Mouse (Mus musculus) ES-Bruce4 (cell line): ENCODE data around the gene Cadm2.

ENCODE experiments used
- CTCF ChIP-seq: IDR thresholded peaks from one replicate; pipeline ENCODE4 v1.8.1; 2011; ENCODE audit warnings: low read depth, low read length
- POLR2A ChIP-seq: IDR thresholded peaks from one replicate; pipeline ENCODE4 v1.8.1; 2011; ENCODE audit warnings: low read length; ENCODE audit not compliant: insufficient read depth

DNA sequence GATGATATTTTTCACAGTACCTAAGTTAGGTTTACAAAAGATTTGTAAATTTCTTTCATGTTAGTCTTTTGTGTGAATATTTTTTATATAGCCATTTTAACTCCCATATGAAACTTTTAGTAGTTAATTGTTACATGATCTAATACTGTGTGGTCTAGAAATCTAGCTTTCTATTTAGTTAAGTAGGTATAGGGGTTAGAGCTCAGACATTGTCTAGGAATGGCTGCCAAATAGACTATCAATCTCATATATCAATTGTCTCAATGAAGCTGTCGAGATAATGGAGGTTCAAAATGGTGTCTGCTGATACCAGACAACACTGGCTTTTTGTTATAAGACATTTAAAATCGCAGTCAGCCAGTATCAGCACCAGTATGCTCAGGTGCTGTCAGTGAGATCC, 428.3 kb downstream of the Cadm2 start:
- TF ChIP-seq CTCF: no peak
- TF ChIP-seq POLR2A: no peak
